Mouse (Mus musculus) midbrain, embryonic 15.5 days (tissue): ENCODE data around the gene Gm614. TPM values are rescaled to one million over a fixed set of nuclear protein-coding genes. Genes with fewer than 3 reads are reported as not detected.

Experiments used
- ATAC-seq: fragments of 200-750 bp; cut with Nextera tagmentation; replicated peaks from 2 replicates; pipeline ENCODE4 v1.8.0; 2017; ENCODE audit warnings: moderate TSS enrichment
- H3K27ac ChIP-seq: fragments of 300-500 bp; sonication (generic); 2 replicates; pipeline ENCODE4 v1.5.1; 2015; ENCODE audit warnings: mild to moderate bottlenecking, inconsistent platforms
- H3K27me3 ChIP-seq: fragments of 300-500 bp; sonication (generic); replicated peaks from 2 replicates; pipeline ENCODE4 v1.6.1; 2015; ENCODE audit warnings: inconsistent platforms
- H3K36me3 ChIP-seq: fragments of 300-500 bp; sonication (generic); replicated peaks from 2 replicates; pipeline ENCODE4 v1.6.1; 2015; ENCODE audit warnings: inconsistent platforms
- H3K4me1 ChIP-seq: fragments of 300-500 bp; sonication (generic); 2 replicates; pipeline ENCODE4 v1.6.1; 2015; ENCODE audit warnings: inconsistent platforms
- H3K4me2 ChIP-seq: fragments of 300-500 bp; sonication (generic); 2 replicates; pipeline ENCODE4 v1.6.1; 2015; ENCODE audit warnings: inconsistent platforms, mild to moderate bottlenecking, moderate library complexity
- H3K4me3 ChIP-seq: fragments of 300-500 bp; sonication (generic); 2 replicates; pipeline ENCODE4 v1.5.1; 2015; ENCODE audit warnings: mild to moderate bottlenecking, inconsistent platforms
- H3K9ac ChIP-seq: fragments of 300-500 bp; sonication (generic); 2 replicates; pipeline ENCODE4 v1.6.1; 2015; ENCODE audit warnings: mild to moderate bottlenecking, inconsistent platforms
- H3K9me3 ChIP-seq: fragments of 300-500 bp; sonication (generic); 2 replicates; pipeline ENCODE4 v1.6.1; 2016; ENCODE audit warnings: inconsistent platforms
- WGBS: fragments of 180-500 bp; shearing (Covaris S2); methylation state at CpG from one replicate; pipeline ENCODE4 v1.1.7; 2015; ENCODE audit warnings: mixed read lengths; 5-methylcytosine and 5-hydroxymethylcytosine counted together
- polyA plus RNA-seq: library from polyadenylated mRNA; unstranded; fragments of >200 nt; fragmentation: Nextera tagmentation; extraction: Ambion mirVana; gene quantifications from 2 replicates; pipeline ENCODE4 v1.2.1, GENCODE M21; 2015

Gm614 gene
- polyA plus RNA-seq, 1 experiment from 2014 or later, result not detected

DNA sequence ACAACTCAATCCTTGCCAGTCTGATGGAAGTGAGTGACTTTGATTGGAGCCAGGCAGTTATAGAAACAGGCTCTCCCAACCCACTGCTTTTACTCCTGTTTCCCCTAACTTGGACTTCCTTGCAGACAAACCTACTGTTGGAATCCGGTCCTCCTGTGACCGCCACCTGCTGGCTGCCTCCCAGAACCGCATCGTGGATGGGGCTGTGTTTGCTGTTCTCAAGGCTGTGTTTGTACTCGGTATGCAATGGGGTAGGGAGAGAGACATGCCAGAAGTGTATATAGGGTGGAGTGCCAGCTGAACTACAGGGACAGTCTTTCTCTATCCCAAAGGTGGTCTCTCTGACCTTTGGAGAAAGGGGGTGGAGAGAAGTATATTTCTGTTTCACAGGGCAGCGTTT, 21.7 kb upstream of the Gm614 start:
- Histone ChIP-seq H3K4me2 (no peak overlapping the region), H3K9me3 (no peaks in the 10 kb centered on the region), H3K27me3 (no peaks in the 10 kb centered on the region), H3K4me3 (no peak overlapping the region), H3K4me1 (no peaks in the 10 kb centered on the region), H3K36me3 (peaks cover 12% of the 10 kb centered on the region; the same call in 1 of the 2 replicates), H3K27ac (no peak overlapping the region), H3K9ac (no peak overlapping the region)
- ATAC-seq, result peak; percentile 67
- WGBS, result 39% methylated on average over 6 of the region's 6 CpGs

- Histone ChIP-seq H3K4me2 (no peak overlapping the region), H3K27me3 (no peaks in the 10 kb centered on the region), H3K4me3 (no peak overlapping the region), H3K9me3 (no peaks in the 10 kb centered on the region), H3K4me1 (no peaks in the 10 kb centered on the region), H3K9ac (no peak overlapping the region), H3K27ac (no peak overlapping the region), H3K36me3 (peaks cover 11% of the 10 kb centered on the region)
- WGBS, result 78% methylated on average over 6 of the region's 6 CpGs
- no peak for ATAC-seq
Observed at GRCm38 (mm10) chrX:101282813-101283212, 19.0 kb upstream of the Gm614 start.

DNA sequence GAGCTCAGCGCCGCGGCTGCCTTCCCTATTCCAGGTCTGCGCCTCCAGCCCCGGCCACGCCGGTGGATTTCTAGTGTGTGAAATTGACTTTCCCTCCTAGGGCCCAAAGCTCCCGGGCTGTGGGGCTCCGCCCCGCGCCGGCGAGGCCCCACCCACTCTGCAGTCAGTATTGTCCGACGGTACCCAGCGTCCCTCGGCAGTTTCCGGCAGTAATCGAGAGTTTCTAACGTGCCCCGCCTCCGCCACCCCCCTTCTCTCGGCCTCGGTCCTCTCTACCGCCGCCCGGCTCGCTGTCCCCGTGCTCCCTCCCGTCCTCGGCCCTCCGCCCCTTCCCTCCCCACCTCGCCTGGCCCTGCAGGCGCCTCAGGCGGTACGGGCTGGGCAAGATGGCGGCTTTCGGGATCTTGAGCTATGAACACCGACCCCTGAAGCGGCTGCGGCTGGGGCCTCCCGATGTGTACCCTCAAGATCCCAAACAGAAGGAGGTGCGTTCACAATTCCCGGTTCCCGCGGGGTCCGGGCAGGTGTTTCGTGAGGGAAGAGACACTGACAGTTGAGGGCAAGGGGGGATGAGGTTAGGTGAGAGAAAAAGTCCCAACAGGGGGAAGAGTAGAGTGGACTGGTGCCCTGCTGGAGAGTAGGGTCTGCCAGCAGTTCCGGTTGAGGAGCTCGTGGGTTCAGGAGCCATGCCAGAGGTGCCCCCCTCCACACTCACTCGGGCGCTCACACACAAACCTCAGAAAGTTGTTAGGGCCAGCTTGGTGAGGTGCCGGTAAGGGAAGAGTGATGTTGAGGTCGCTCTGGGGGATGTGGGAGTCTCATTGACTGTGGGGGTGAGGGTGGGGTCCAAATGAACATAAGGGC, 10.3 kb upstream of the Gm614 start, which contains the start of gene Med12:
Gene Med12 (plus strand): TSS at position 156 of the 864 bp plus-strand sequence.
- H3K9ac ChIP-seq, result peak within 1 kb of the TSS; percentile 56
- H3K4me2 ChIP-seq, result peak within 1 kb of the TSS; percentile 51
- peaks cover 5% of the 10 kb centered on the region for H3K36me3 ChIP-seq
- no peaks in the 10 kb centered on the region for H3K9me3 ChIP-seq
- WGBS, result 21% methylated on average over 54 of the region's 54 CpGs
- H3K27me3 ChIP-seq, result no peaks in the 10 kb centered on the region; the same call in 1 of the 2 replicates
- H3K4me1 ChIP-seq, result peaks cover 9% of the 10 kb centered on the region
- ATAC-seq, result peak; percentile 98
- peak within 1 kb of the TSS; percentile 55 for H3K4me3 ChIP-seq
- H3K27ac ChIP-seq, result peak within 1 kb of the TSS; percentile 70

DNA sequence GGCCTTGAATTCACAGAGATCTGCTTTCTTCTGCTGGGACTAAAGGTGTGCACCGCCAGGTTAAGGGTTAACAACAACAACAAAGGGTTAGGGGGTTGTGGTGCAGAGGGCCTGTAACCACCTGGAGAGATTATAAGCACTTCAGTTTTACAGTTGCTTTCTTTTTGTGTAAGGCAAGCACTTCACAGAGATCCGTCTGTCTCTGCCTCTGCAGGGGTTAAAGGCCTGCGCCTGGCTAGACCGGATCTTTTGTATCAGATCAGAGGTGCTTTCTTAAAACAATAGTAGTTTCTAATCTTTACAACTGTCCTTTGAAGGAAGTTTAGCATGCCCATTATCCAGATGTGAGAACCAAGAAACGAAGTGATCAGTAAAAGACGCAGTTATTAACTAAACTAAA, 9.6 kb upstream of the Gm614 start:
- Histone ChIP-seq H3K4me1 (peaks cover 9% of the 10 kb centered on the region), H3K27ac (peak overlapping the region; percentile 70; the same call in 1 of the 2 replicates), H3K4me3 (peak overlapping the region; percentile 55), H3K36me3 (peaks cover 5% of the 10 kb centered on the region), H3K4me2 (peak overlapping the region; percentile 51), H3K27me3 (no peaks in the 10 kb centered on the region; the same call in 1 of the 2 replicates), H3K9me3 (no peaks in the 10 kb centered on the region), H3K9ac (peak overlapping the region; percentile 56)
- WGBS, result 29% methylated on average over 6 of the region's 6 CpGs
- peak; percentile 28 for ATAC-seq

DNA sequence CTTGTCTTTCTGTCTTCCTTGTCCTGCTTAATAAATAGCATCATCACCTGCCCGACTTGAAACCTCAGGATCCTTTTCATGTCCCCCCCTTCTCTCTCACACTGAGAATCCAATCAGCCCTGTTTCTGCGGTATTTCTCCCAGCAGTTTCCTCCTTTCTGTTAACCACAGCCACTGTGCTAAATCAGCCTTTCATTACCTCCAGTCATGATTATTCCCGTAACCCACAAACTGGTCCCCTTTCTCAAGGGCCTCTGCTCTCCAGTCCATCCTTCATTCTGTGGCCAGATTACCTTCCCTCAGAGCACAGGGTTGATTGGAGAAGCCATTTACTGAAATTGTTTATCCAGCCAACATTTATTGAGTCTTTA, 4.9 kb upstream of the Gm614 start, which contains the start of gene Gm20489:
Gene Gm20489 (minus strand): TSS at position 269 of the 370 bp plus-strand sequence.
- Histone ChIP-seq H3K36me3 (no peaks in the 10 kb centered on the region), H3K9me3 (no peaks in the 10 kb centered on the region), H3K27ac (no peak within 1 kb of the TSS), H3K4me2 (no peak within 1 kb of the TSS), H3K9ac (no peak within 1 kb of the TSS), H3K4me3 (no peak within 1 kb of the TSS), H3K4me1 (no peaks in the 10 kb centered on the region), H3K27me3 (no peaks in the 10 kb centered on the region; the same call in 1 of the 2 replicates)
- 51% methylated on average over 3 of the region's 3 CpGs for WGBS
- ATAC-seq, result no peak

DNA sequence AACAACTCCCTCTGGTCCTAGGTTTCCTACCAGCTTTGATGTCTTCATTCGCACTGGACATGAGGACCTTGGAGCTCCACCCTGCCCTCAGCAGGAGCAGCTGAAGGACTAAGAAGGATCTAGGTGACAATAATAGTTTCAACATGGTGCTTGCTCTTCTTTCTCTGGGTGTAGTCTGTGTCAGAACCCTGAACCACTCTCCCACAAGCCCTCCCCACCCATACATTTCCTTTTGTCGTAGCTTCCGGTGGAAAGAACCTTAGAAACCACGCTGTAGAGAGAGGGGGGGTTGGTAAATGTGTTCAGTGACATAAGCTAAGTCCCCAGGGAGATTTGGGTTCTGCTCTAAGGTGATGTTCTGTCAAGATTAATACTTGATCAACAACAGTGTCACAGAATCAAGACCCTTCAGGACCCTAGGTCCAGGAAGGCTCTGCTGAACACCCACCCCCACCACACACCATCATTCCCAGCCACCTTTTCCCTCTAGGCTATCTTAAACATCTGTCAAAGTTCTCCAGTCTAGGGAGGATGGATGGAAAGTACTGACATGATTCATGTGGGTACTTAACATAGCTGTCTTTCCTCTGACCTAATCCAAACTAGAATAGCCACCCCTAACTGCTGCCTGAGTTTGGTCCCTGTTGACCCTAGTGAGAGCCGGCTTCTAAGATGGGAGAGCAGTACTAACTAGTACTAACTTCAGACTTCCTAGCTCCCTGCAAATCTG, 4.4 kb upstream of the Gm614 start, which contains the start of gene Il2rg:
Gene Il2rg (minus strand): TSS at position 231 of the 730 bp plus-strand sequence.
- Histone ChIP-seq H3K36me3 (no peaks in the 10 kb centered on the region), H3K4me1 (no peaks in the 10 kb centered on the region), H3K4me2 (no peak within 1 kb of the TSS), H3K4me3 (no peak within 1 kb of the TSS), H3K27ac (no peak within 1 kb of the TSS), H3K27me3 (no peaks in the 10 kb centered on the region; the same call in 1 of the 2 replicates), H3K9me3 (no peaks in the 10 kb centered on the region), H3K9ac (no peak within 1 kb of the TSS)
- WGBS, result 79% methylated on average over 4 of the region's 5 CpGs
- ATAC-seq, result no peak

- no peak overlapping the region for H3K4me2 ChIP-seq
- no peak overlapping the region for H3K9ac ChIP-seq
- WGBS, result 97% methylated on average over 6 of the region's 6 CpGs
- H3K4me3 ChIP-seq, result no peak overlapping the region
- H3K9me3 ChIP-seq, result no peaks in the 10 kb centered on the region
- H3K36me3 ChIP-seq, result no peaks in the 10 kb centered on the region
- no peak overlapping the region for H3K27ac ChIP-seq
- no peaks in the 10 kb centered on the region for H3K27me3 ChIP-seq
- ATAC-seq, result no peak
- no peaks in the 10 kb centered on the region for H3K4me1 ChIP-seq
Observed at GRCm38 (mm10) chrX:101266631-101267030, 2.8 kb upstream of the Gm614 start.

DNA sequence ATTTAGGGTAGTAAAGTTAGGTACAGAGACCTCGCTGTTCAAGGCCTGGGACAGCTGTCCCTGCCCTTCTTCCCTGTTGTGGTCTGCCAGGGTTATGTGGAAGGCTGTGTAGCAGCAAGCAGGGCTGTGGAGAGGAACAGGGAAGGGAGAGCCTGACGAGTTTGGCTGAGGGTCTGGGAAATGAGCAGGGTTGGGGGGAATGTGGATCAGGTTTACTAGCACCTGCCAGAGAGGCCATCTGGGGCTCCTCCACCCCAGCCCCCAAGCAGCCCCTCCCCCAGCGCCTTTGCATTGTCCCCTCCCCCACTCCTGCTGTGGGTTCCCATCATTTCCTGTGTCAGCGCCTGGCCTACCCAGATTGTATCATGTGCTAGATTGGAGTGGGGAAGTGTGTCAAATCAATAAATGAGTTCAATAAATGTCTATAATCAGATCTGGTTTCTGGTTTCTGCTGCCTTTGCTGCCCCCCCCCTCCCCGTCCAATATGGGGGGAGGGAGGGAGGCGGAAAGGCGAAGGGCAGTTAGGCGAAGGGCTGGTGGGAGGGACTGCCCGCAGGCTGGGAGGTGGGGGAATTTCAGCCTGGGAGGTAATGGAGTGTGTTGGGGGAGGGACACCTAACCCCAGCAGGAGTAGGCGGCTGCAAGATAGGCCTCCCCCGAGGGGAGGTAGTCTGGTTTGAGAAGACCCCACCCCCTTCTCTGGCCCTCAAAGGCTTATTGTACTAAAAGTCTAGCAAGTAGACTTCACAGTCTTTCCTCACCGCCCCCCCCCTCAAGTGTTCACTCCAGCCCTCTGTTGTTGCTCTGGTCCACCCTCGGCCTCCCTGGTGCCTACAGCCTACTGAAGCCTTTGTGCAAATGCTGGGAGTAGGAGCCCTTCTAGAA, 3.1 kb downstream of the Gm614 start:
- Histone ChIP-seq H3K27ac (peak overlapping the region; percentile 12; the same call in 1 of the 2 replicates), H3K4me2 (no peak overlapping the region), H3K4me3 (no peak overlapping the region), H3K27me3 (no peaks in the 10 kb centered on the region), H3K4me1 (0 out of 2 replicates have a peak, but pooled peaks cover 4% of the 10 kb centered on the region), H3K9me3 (no peaks in the 10 kb centered on the region), H3K36me3 (no peaks in the 10 kb centered on the region), H3K9ac (no peak overlapping the region)
- WGBS, result 29% methylated on average over 13 of the region's 13 CpGs
- peak; percentile 39; the same call in 1 of the 2 replicates for ATAC-seq

DNA sequence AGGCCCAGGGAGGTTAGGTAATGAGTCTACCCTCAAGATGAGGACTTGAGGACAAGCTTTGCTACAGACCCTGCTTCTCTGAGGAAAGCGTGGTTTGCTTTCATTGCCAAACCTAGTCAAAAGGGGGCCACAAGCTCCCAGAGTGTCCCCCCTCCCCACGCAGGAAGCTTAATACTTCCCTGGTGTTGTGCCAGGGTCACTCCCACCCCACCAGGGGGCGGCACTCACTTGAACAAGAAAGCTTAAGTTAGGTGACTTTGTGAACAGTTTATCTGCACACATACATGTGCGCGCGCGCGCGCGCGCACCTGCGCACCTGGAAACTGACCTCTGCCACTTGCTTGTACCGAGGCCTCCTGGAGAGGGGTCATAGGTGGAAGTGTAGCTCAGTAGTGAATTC, 7.2 kb downstream of the Gm614 start:
- Histone ChIP-seq H3K27me3 (no peaks in the 10 kb centered on the region), H3K4me2 (no peak overlapping the region)

GRCm38 (mm10) chrX:101254740-101255139, 9.1 kb downstream of the Gm614 start:
- WGBS, result 23% methylated on average over 26 of the region's 26 CpGs
- peaks cover 9% of the 10 kb centered on the region; the same call in 1 of the 2 replicates for H3K4me1 ChIP-seq
- H3K36me3 ChIP-seq, result no peaks in the 10 kb centered on the region
- H3K27me3 ChIP-seq, result no peaks in the 10 kb centered on the region
- ATAC-seq, result peak; percentile 43
- H3K4me3 ChIP-seq, result peak overlapping the region; percentile 53
- peak overlapping the region; percentile 78 for H3K4me2 ChIP-seq
- no peak overlapping the region for H3K27ac ChIP-seq
- H3K9me3 ChIP-seq, result no peaks in the 10 kb centered on the region
- peak overlapping the region; percentile 31 for H3K9ac ChIP-seq

More for the DNA sequence above, 7.2 kb downstream of the Gm614 start:
- 89% methylated on average over 13 of the region's 13 CpGs for WGBS
- H3K9me3 ChIP-seq, result no peaks in the 10 kb centered on the region
- H3K9ac ChIP-seq, result no peak overlapping the region
- H3K36me3 ChIP-seq, result no peaks in the 10 kb centered on the region
- H3K4me1 ChIP-seq, result peaks cover 12% of the 10 kb centered on the region; the same call in 1 of the 2 replicates
- no peak overlapping the region for H3K4me3 ChIP-seq
- no peak for ATAC-seq
- no peak overlapping the region for H3K27ac ChIP-seq

- peak within 1 kb of the TSS; percentile 35 for H3K9ac ChIP-seq
- H3K36me3 ChIP-seq, result no peaks in the 10 kb centered on the region
- H3K4me3 ChIP-seq, result peak within 1 kb of the TSS; percentile 53
- H3K27ac ChIP-seq, result no peak within 1 kb of the TSS
- peak within 1 kb of the TSS; percentile 78 for H3K4me2 ChIP-seq
- H3K4me1 ChIP-seq, result peaks cover 9% of the 10 kb centered on the region; the same call in 1 of the 2 replicates
- ATAC-seq, result peak; percentile 95
- H3K27me3 ChIP-seq, result no peaks in the 10 kb centered on the region
- WGBS, result 19% methylated on average over 47 of the region's 47 CpGs
- H3K9me3 ChIP-seq, result no peaks in the 10 kb centered on the region
Observed at GRCm38 (mm10) chrX:101253952-101254729, 9.7 kb downstream of the Gm614 start, which contains the start of gene Foxo4. Foxo4 (plus strand) TSS chrX:101254528.
